Mouse (Mus musculus) C2C12 (cell line): ENCODE measurements around the gene Prss32. TPM values are rescaled to one million over a fixed set of nuclear protein-coding genes. Genes with fewer than 3 reads are reported as not detected.

Experiments used
- H3K27me3 ChIP-seq: one replicate; pipeline ENCODE4 v1.6.1; 2011; ENCODE audit not compliant: control insufficient read depth, insufficient read depth, insufficient read length
- H3K36me3 ChIP-seq: one replicate; pipeline ENCODE4 v1.6.1; 2011; ENCODE audit not compliant: control insufficient read depth, insufficient read depth
- H3K4me3 ChIP-seq: one replicate; pipeline ENCODE4 v1.5.1; 2011; ENCODE audit warnings: mild to moderate bottlenecking, control low read depth; ENCODE audit not compliant: poor library complexity, insufficient read depth, severe bottlenecking
- H3K79me2 ChIP-seq: one replicate; pipeline ENCODE4 v1.6.1; 2011; ENCODE audit not compliant: control insufficient read depth, insufficient read depth
- H3K79me3 ChIP-seq: one replicate; pipeline ENCODE4 v1.6.1; 2011; ENCODE audit warnings: low read depth, control low read depth
- H3ac ChIP-seq: one replicate; pipeline ENCODE3; 2011; ENCODE audit warnings: low read depth; ENCODE audit not compliant: control insufficient read depth, insufficient read length
- CEBPB ChIP-seq: IDR thresholded peaks from one replicate; pipeline ENCODE4 v1.6.1; 2011; ENCODE audit warnings: low read depth, mild to moderate bottlenecking, control low read depth, moderate library complexity
- CTCF ChIP-seq: IDR thresholded peaks from one replicate; pipeline ENCODE4 v1.5.1; 2011; ENCODE audit not compliant: control insufficient read depth, insufficient read depth, insufficient read length
- FOSL1 ChIP-seq: IDR thresholded peaks from one replicate; pipeline ENCODE4 v1.8.0; 2011; ENCODE audit warnings: mild to moderate bottlenecking, low read length; ENCODE audit not compliant: poor library complexity, insufficient read depth, severe bottlenecking
- MAX ChIP-seq: IDR thresholded peaks from one replicate; pipeline ENCODE4 v1.6.1; 2011; ENCODE audit warnings: mild to moderate bottlenecking, control low read depth
- MYOD1 ChIP-seq: IDR thresholded peaks from one replicate; pipeline ENCODE4 v1.6.1; 2011; ENCODE audit warnings: low read depth; ENCODE audit not compliant: control insufficient read depth, insufficient read length
- MYOG ChIP-seq: IDR thresholded peaks from one replicate; pipeline ENCODE4 v1.6.1; 2011; ENCODE audit not compliant: control insufficient read depth, insufficient read length; ENCODE audit errors: extremely low read depth
- USF1 ChIP-seq: IDR thresholded peaks from one replicate; pipeline ENCODE4 v1.6.1; 2011; ENCODE audit warnings: low read depth, mild to moderate bottlenecking, control low read depth, moderate library complexity
- polyA plus RNA-seq: library from polyadenylated mRNA; unstranded; fragments of >200 nt; fragmentation: generic; extraction: Trizol; gene quantifications from one replicate; pipeline ENCODE4 v1.2.1, GENCODE M21; 2012; ENCODE audit warnings: missing spikeins

Gene Prss32
- polyA plus RNA-seq, 1 experiment = 0.02 TPM

DNA sequence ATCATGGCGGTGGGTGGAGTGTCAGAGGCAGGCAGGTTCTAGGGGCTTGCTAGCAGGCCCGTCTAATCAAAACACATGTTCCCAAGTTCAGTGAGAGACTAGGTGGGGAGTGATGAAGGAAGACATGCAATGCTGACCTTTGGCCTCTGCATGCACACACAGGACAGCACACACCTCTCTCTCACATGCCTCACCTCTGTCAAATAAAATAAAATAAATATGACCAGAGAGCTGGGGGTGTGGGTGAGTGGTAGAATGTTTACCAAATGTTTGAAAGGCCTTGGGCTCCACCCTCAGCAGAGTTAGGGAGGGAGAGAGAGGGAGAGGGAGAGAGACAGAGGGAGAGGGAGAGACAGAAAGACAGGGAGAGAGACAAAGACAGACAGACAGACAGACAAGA is 14.3 kb downstream of the Prss32 start:
- no peak overlapping the region for H3ac ChIP-seq
- no peaks in the 10 kb centered on the region for H3K36me3 ChIP-seq
- H3K79me3 ChIP-seq = no peaks in the 10 kb centered on the region
- no peak for TF ChIP-seq MYOD1
- H3K4me3 ChIP-seq = no peak overlapping the region
- H3K79me2 ChIP-seq = no peaks in the 10 kb centered on the region
- no peaks in the 10 kb centered on the region for H3K27me3 ChIP-seq

- TF ChIP-seq MYOG = no peak
- no peak for TF ChIP-seq MYOD1
- TF ChIP-seq MAX = no peak
- no peak for TF ChIP-seq FOSL1
- no peak for TF ChIP-seq CEBPB
- no peak for TF ChIP-seq CTCF
- no peak for TF ChIP-seq USF1
- Histone ChIP-seq H3ac (no peak overlapping the region), H3K27me3 (peaks cover 3% of the 10 kb centered on the region), H3K36me3 (no peaks in the 10 kb centered on the region), H3K4me3 (no peak overlapping the region), H3K79me2 (no peaks in the 10 kb centered on the region), H3K79me3 (no peaks in the 10 kb centered on the region)
Observed at GRCm38 (mm10) chr17:23862926-23863325, 19.3 kb downstream of the Prss32 start.

DNA sequence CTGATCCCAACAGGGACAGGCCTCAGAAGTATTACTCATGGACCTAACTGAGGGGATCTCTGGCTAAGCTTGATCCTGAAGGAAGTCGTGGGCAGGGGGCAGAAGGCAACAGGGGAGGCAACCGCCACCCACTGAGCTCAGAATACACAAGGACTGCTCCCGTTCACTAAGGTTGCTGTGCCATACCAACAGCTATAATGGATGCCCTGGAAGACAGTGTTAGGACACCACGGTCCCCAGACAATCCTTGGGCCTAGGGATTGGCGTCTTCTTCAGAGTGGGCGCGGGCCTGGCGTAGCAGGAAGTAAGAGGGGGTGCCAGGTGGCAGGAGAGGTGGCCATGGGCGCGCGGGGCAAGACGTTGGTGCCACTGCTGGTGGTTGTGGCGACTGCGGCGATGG is 24.1 kb downstream of the Prss32 start, which contains the start of gene Prss21:
Prss21 (plus strand) TSS at position 301 of the 400 bp plus-strand sequence.
- TF ChIP-seq CTCF (no peak), CEBPB (no peak), MYOD1 (no peak), USF1 (no peak), FOSL1 (no peak), MAX (no peak), MYOG (no peak)

GRCm38 (mm10) chr17:23868513-23868912 is 24.9 kb downstream of the Prss32 start:
- Histone ChIP-seq H3K27me3 (peaks cover 16% of the 10 kb centered on the region), H3K79me2 (no peaks in the 10 kb centered on the region), H3K4me3 (no peak overlapping the region), H3K79me3 (no peaks in the 10 kb centered on the region), H3ac (no peak overlapping the region), H3K36me3 (no peaks in the 10 kb centered on the region)
- TF ChIP-seq MYOD1 = no peak
- TF ChIP-seq MAX = no peak
- no peak for TF ChIP-seq MYOG
- TF ChIP-seq CTCF = no peak
- no peak for TF ChIP-seq FOSL1
- TF ChIP-seq USF1 = no peak
- no peak for TF ChIP-seq CEBPB

More for the DNA sequence above, 24.1 kb downstream of the Prss32 start, which contains the start of gene Prss21:
- no peaks in the 10 kb centered on the region for H3K36me3 ChIP-seq
- no peak within 1 kb of the TSS for H3K4me3 ChIP-seq
- H3K79me3 ChIP-seq = no peaks in the 10 kb centered on the region
- H3K27me3 ChIP-seq = peaks cover 16% of the 10 kb centered on the region
- no peaks in the 10 kb centered on the region for H3K79me2 ChIP-seq
- no peak within 1 kb of the TSS for H3ac ChIP-seq

- H3K79me3 ChIP-seq = no peaks in the 10 kb centered on the region
- peaks cover 27% of the 10 kb centered on the region for H3K27me3 ChIP-seq
- TF ChIP-seq CTCF (peak; percentile 42), CEBPB (no peak), MYOD1 (no peak), FOSL1 (no peak)
Observed at GRCm38 (mm10) chr17:23873884-23874856, 30.5 kb downstream of the Prss32 start.

DNA sequence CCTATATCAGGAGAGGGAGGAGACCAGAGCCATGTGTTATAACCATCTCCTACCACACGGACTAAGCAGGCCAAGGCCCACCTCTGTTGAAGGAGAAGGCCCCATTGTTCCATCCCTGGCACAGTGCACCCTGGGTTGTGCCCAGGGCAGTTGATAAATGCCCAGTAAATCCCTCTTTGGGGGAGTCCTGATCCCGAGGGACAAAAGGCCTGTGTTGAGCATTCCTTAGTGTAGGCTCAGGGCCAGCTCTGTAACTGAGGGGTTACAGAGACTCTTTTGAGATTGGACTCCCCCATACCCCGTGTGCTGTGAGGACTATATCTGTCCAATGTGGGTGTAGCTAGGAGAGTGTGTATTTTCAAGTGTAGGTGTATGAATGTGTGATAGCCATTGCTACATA is 33.1 kb downstream of the Prss32 start:
- Histone ChIP-seq H3ac (no peak overlapping the region), H3K27me3 (peaks cover 22% of the 10 kb centered on the region), H3K79me2 (no peaks in the 10 kb centered on the region), H3K4me3 (no peak overlapping the region), H3K79me3 (no peaks in the 10 kb centered on the region), H3K36me3 (no peaks in the 10 kb centered on the region)
- no peak for TF ChIP-seq FOSL1
- no peak for TF ChIP-seq MYOG
- no peak for TF ChIP-seq USF1
- no peak for TF ChIP-seq CTCF
- no peak for TF ChIP-seq MAX
- TF ChIP-seq MYOD1 = no peak
- TF ChIP-seq CEBPB = no peak

More at GRCm38 (mm10) chr17:23873884-23874856, 30.5 kb downstream of the Prss32 start:
- Histone ChIP-seq H3K36me3 (no peaks in the 10 kb centered on the region), H3ac (no peak overlapping the region), H3K4me3 (no peak overlapping the region), H3K79me2 (no peaks in the 10 kb centered on the region)
